Mouse (Mus musculus): ENCODE data around the gene Il1rl2.

GRCm38 (mm10) chr1:40322543-40322942, 1.9 kb upstream of the Il1rl2 start:
- no peak for TF ChIP-seq FLI1 (IDR thresholded peaks at IDR 0.05; ENCODE audit: low read length)
- no peak for TF ChIP-seq GATA1 (IDR thresholded peaks at IDR 0.05; ENCODE audit: borderline replicate concordance, low read length)
